7 mouse cellular contexts compared by ENCODE assay signal in genomic region chr16:33934701-33935406, GRCm38 (mm10). TPM values are rescaled to one million over a fixed set of nuclear protein-coding genes. Genes with fewer than 3 reads are reported as not detected.
DNase-seq lines count a peak whose midpoint lies in the region; ATAC-seq and TF ChIP-seq lines count a peak whose summit lies in the region.

No protein-coding gene starts in this region.

- H3K36me3 ChIP-seq in lung, embryonic 14.5 days (ENCODE audit: insufficient read depth), result no peaks in the 10 kb centered on the region
- no peaks in the 10 kb centered on the region for H3K36me3 ChIP-seq in forebrain, postnatal 0 days (ENCODE audit: insufficient read depth)
- H3K36me3 ChIP-seq in limb, embryonic 15.5 days, result no peaks in the 10 kb centered on the region

- 26% methylated on average over 5 of the region's 5 CpGs for WGBS in lung, embryonic 14.5 days
- WGBS in forebrain, postnatal 0 days, result 29% methylated on average over 5 of the region's 5 CpGs
- 40% methylated on average over 5 of the region's 5 CpGs for WGBS in limb, embryonic 15.5 days

- peak overlapping the region; percentile 88 for H3K27ac ChIP-seq in lung, embryonic 14.5 days (ENCODE audit: low read depth)
- H3K27ac ChIP-seq in forebrain, postnatal 0 days (ENCODE audit: low read depth, low read length), result peak overlapping the region; percentile 42
- H3K27ac ChIP-seq in limb, embryonic 15.5 days, result peak overlapping the region; percentile 67

- H3K27me3 ChIP-seq in lung, embryonic 14.5 days (ENCODE audit: insufficient read depth, low read length), result no peaks in the 10 kb centered on the region
- no peaks in the 10 kb centered on the region for H3K27me3 ChIP-seq in forebrain, postnatal 0 days (ENCODE audit: insufficient read depth, low read length)
- H3K27me3 ChIP-seq in limb, embryonic 15.5 days, result no peaks in the 10 kb centered on the region

- peak overlapping the region; percentile 17; the same call in 1 of the 2 replicates for H3K9ac ChIP-seq in lung, embryonic 14.5 days
- H3K9ac ChIP-seq in forebrain, postnatal 0 days, result no peak overlapping the region
- H3K9ac ChIP-seq in limb, embryonic 15.5 days, result no peak overlapping the region

- DNase-seq in lung, embryonic 14.5 days, result peak; percentile 96
- DNase-seq in lung, postnatal 25 days (ENCODE audit: low spot score), result no peak
- peak; percentile 76 for DNase-seq in forebrain, postnatal 0 days
- peak; percentile 66 for DNase-seq in kidney, adult 18-20 months
- DNase-seq in spleen, postnatal 36 days (ENCODE audit: low spot score in 2 of 2), result no peak
- no peak for DNase-seq in natural killer cell, adult 2 months (ENCODE audit: low spot score in 2 of 2)

- no peaks in the 10 kb centered on the region for H3K9me3 ChIP-seq in lung, embryonic 14.5 days (ENCODE audit: low read depth, low read length)
- H3K9me3 ChIP-seq in forebrain, postnatal 0 days (ENCODE audit: low read length), result no peaks in the 10 kb centered on the region
- H3K9me3 ChIP-seq in limb, embryonic 15.5 days, result no peaks in the 10 kb centered on the region

- no peak overlapping the region for H3K4me3 ChIP-seq in lung, embryonic 14.5 days (ENCODE audit: low read depth, low read length)
- no peak overlapping the region for H3K4me3 ChIP-seq in forebrain, postnatal 0 days (ENCODE audit: low read depth, low read length)
- H3K4me3 ChIP-seq in limb, embryonic 15.5 days, result no peak overlapping the region

- TF ChIP-seq CTCF in lung, embryonic 14.5 days (IDR thresholded peaks at IDR 0.05; ENCODE audit: low read depth), result no peak
- no peak for TF ChIP-seq CTCF in forebrain, postnatal 0 days (IDR thresholded peaks at IDR 0.05; ENCODE audit: low read depth)

- peaks cover 44% of the 10 kb centered on the region for H3K4me1 ChIP-seq in lung, embryonic 14.5 days (ENCODE audit: insufficient read depth)
- H3K4me1 ChIP-seq in forebrain, postnatal 0 days (ENCODE audit: insufficient read depth), result peaks cover 9% of the 10 kb centered on the region; the same call in 1 of the 2 replicates
- peaks cover 66% of the 10 kb centered on the region for H3K4me1 ChIP-seq in limb, embryonic 15.5 days

- no peak overlapping the region for H3K4me2 ChIP-seq in lung, embryonic 14.5 days
- H3K4me2 ChIP-seq in forebrain, postnatal 0 days (ENCODE audit: low read depth), result no peak overlapping the region
- H3K4me2 ChIP-seq in limb, embryonic 15.5 days, result no peak overlapping the region

- peak; percentile 73 for ATAC-seq in lung, embryonic 14.5 days (ENCODE audit: insufficient read depth)
- ATAC-seq in forebrain, postnatal 0 days, result peak; percentile 79; the same call in 1 of the 2 replicates
- no peak for ATAC-seq in limb, embryonic 15.5 days (ENCODE audit: insufficient number of reproducible peaks, low FRiP score, low TSS enrichment, low read depth)

RNA-seq across cellular contexts. Expression of gene Umps, which starts 32.0 kb away (rescaled TPM):
- 69.9 and 71.1 TPM in 2 replicates for polyA plus RNA-seq in lung, embryonic 14.5 days (2014; fragmentation: Nextera tagmentation; extraction: Ambion mirVana)
- total RNA-seq in forebrain, postnatal 0 days (2014; rRNA removed), result 26.3 and 28.3 TPM in 2 replicates
- 22.9 and 24.7 TPM in 2 replicates for polyA plus RNA-seq in forebrain, postnatal 0 days (2015; fragmentation: Nextera tagmentation; extraction: Ambion mirVana)
- 43.7 and 43.9 TPM in 2 replicates for polyA plus RNA-seq in limb, embryonic 15.5 days (2015; fragmentation: Nextera tagmentation; extraction: Ambion mirVana)

Comparison
In these comparisons a context has a peak if more than half of its experiments do, and no peak if none do; other contexts are left out.
1. DNase-seq: peak in lung, embryonic 14.5 days (single experiment), forebrain, postnatal 0 days (single experiment) and kidney, adult 18-20 months (single experiment); none in lung, postnatal 25 days (single experiment), spleen, postnatal 36 days (0 of 2) and natural killer cell, adult 2 months (0 of 2).
2. Peak in every context shown above with its lines, with median percentiles within 50 percentile points of each other: H3K27ac ChIP-seq.